Mouse (Mus musculus): ENCODE results near the gene 1700018F24Rik. TPM values are rescaled to one million over a fixed set of nuclear protein-coding genes. Genes with fewer than 3 reads are reported as not detected.
"Not testable (repeated sequence)": the region's sequence is repeated elsewhere in the genome, so short reads cannot be mapped to it uniquely, and the experiment has no call there.

The 1700018F24Rik gene
- polyA plus RNA-seq (2016; fragmentation: Nextera tagmentation; extraction: Ambion mirVana): not detected in 2 replicates

DNA sequence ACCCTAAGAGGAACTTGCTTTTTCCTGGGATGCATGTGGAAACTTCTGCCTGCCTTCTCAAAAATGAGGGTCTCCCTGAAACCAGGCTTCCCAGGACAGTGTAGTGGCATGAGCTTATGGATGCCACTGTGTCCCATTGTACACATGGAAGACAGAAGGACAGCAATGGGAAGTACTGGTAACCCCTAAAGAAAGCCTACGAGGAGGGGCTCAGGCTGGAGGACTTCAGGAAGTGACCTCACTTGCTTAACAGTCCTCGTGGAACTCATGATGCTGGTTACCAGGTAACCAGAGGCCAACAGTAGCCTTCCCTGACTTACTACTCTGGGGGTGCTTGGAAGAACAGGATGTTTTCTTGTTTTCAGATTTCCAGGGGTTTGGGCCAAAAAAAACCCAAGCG lies at the start of gene 1700018F24Rik:
Gene 1700018F24Rik, plus strand, starts transcription at position 301 of the 400 bp plus-strand sequence.
- H3K36me3 ChIP-seq; H3K27ac ChIP-seq (ENCODE audit: poor library complexity, severe bottlenecking); H3K9ac ChIP-seq; H3K9me3 ChIP-seq (replicated peaks); H3K4me2 ChIP-seq; H3K27me3 ChIP-seq (replicated peaks); H3K4me3 ChIP-seq; H3K4me1 ChIP-seq (replicated peaks): not testable (repeated sequence)
- WGBS: 38% methylated on average over 3 of the region's 3 CpGs
- 0 out of 2 replicates have a peak, but pooled peaks have one; percentile 25 for ATAC-seq (ENCODE audit: insufficient number of reproducible peaks, low FRiP score)

DNA sequence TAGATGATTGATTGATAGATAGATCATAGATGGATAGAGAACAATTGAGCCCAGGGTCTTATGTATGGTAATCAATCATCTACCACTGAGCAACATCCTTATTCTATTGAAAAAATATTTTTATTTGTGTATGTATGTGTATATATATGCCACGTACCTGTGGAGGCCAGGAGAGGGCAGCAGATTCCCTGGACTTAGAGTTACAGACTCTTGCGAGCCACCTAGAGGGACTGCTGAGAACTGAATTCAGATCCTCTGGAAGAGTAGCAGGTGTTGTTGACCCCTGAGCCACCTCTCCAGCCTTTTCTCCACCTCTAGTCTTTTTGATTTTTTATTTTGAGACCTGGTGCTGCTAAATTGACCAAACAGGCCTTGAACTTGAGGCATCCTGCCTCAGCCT lies 44.3 kb upstream of the 1700018F24Rik start:
- H3K4me3 ChIP-seq: no peak overlapping the region
- ATAC-seq (ENCODE audit: insufficient number of reproducible peaks, low FRiP score): no peak
- H3K27ac ChIP-seq (ENCODE audit: poor library complexity, severe bottlenecking): no peak overlapping the region
- no peak overlapping the region for H3K9ac ChIP-seq
- no peak overlapping the region for H3K4me2 ChIP-seq
- no peaks in the 10 kb centered on the region for H3K36me3 ChIP-seq
- no peaks in the 10 kb centered on the region for H3K27me3 ChIP-seq (replicated peaks)
- H3K9me3 ChIP-seq (replicated peaks): no peaks in the 10 kb centered on the region; the same call in 1 of the 2 replicates
- no peaks in the 10 kb centered on the region for H3K4me1 ChIP-seq (replicated peaks)
- 24% methylated on average over 2 of the region's 2 CpGs for WGBS

DNA sequence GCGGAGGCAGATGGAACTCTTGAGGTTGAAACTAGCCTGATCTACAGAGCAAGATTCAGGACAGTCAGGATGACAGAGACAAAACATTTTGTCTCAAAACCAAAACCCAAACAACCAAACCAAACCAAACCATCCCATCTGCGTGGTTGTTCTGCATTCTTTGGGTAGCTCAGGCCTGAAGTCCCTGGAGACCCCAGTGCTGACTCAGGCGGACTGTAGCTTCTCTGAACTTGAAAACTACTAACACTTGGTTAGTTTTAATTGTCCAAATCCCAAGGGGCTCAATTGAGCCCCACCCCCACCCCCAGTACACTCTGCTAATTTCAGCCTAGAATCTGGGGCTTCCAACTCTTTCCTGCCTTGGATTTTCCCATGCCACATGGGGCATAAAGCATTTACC lies 39.4 kb upstream of the 1700018F24Rik start:
- Histone ChIP-seq H3K27me3 (replicated peaks) (no peaks in the 10 kb centered on the region), H3K4me1 (replicated peaks) (peaks cover 7% of the 10 kb centered on the region), H3K27ac (ENCODE audit: poor library complexity, severe bottlenecking) (no peak overlapping the region), H3K36me3 (no peaks in the 10 kb centered on the region), H3K4me3 (no peak overlapping the region), H3K9me3 (replicated peaks) (no peaks in the 10 kb centered on the region; the same call in 1 of the 2 replicates), H3K9ac (no peak overlapping the region), H3K4me2 (no peak overlapping the region)
- ATAC-seq (ENCODE audit: insufficient number of reproducible peaks, low FRiP score): no peak
- WGBS: 77% methylated on average over 3 of the region's 3 CpGs

DNA sequence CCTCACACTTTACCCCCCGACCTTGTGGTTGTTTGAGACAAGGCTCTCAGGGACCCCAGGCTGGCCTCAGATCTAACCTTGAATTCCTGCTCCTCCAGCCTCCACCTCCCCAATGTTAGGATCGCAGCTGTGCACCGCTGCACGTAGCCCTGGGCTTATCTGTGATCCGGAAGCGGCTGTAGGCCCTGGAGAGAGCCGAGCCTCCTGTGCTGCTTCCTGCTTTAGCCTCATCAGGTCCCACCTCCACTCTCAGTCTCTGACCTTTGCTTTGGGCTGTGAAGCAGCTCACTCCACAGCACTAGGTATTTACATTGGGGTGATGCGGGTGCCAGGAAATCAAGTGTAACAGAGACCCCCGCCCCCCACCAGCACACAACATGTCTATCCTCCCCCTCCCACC lies 38.3 kb upstream of the 1700018F24Rik start:
- WGBS: 43% methylated on average over 9 of the region's 9 CpGs
- no peak overlapping the region for H3K4me3 ChIP-seq
- ATAC-seq (ENCODE audit: insufficient number of reproducible peaks, low FRiP score): peak; percentile 66

DNA sequence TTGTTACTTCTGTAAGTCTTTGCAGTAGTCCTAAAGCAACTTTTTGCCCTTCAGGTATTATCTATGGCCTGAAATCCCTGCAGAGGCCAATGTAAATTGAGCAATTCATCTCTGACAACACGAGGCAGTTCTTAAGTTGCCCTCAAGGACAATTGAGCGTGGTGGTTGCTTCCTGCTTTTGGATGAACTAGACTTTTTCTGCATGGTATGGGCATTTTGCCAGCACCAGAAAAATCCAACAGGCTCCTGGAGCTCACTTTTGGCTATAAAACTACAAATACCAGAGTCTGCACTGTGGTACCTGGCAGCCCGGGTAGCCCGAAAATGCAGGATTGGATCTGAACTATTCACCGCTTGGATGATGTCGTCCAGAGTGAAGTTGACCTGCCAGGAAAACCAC lies 37.2 kb upstream of the 1700018F24Rik start:
- H3K4me1 ChIP-seq (replicated peaks): peaks cover 7% of the 10 kb centered on the region
- WGBS: 80% methylated on average over 6 of the region's 6 CpGs
- no peak for ATAC-seq (ENCODE audit: insufficient number of reproducible peaks, low FRiP score)
- H3K4me3 ChIP-seq: no peak overlapping the region
- H3K36me3 ChIP-seq: no peaks in the 10 kb centered on the region
- H3K27me3 ChIP-seq (replicated peaks): no peaks in the 10 kb centered on the region
- no peak overlapping the region for H3K27ac ChIP-seq (ENCODE audit: poor library complexity, severe bottlenecking)
- no peak overlapping the region for H3K4me2 ChIP-seq
- no peaks in the 10 kb centered on the region for H3K9me3 ChIP-seq (replicated peaks)
- H3K9ac ChIP-seq: no peak overlapping the region

More for the DNA sequence above, 38.3 kb upstream of the 1700018F24Rik start:
- Histone ChIP-seq H3K36me3 (no peaks in the 10 kb centered on the region), H3K27me3 (replicated peaks) (no peaks in the 10 kb centered on the region), H3K4me2 (no peak overlapping the region), H3K9ac (no peak overlapping the region), H3K4me1 (replicated peaks) (peaks cover 7% of the 10 kb centered on the region), H3K27ac (ENCODE audit: poor library complexity, severe bottlenecking) (no peak overlapping the region), H3K9me3 (replicated peaks) (no peaks in the 10 kb centered on the region; the same call in 1 of the 2 replicates)

DNA sequence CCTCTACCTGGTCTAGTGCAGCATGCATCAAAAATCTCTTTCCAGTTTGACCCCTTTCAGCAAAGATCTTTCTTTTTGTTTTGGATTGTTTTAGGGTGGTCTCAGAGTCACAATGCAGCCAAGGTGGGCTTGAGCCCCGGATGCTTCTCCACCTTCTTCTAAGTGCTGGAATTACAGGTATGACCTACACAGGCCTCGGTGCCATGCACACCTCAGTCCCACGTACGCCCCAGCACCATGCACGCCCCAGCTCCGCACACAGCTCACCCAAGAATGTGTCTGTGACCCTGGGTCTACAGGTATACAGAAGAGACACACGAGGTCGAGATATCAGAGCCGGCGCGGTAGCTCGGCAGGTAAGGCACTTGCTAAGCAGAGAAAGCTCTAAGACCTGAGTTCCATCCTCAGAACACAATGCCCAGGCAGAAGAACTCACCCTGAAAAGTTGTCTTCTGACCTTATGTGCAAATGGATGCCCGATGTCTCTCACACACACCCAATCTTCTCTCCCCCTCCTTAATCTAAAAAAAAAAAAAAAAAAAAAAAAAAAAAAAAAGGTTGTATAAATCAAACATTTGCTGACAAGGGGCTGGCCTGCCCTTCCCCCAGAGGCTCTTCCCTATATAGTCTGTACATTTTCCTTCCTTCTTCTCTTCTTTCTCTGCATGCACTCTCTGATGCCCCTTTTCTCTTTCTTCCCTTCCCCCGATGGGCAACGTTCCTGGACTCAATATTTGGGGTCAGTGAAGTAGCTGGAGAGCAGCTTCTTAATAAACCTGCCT lies 33.7 kb upstream of the 1700018F24Rik start:
- Histone ChIP-seq H3K27me3 (replicated peaks) (no peaks in the 10 kb centered on the region), H3K9me3 (replicated peaks) (no peaks in the 10 kb centered on the region), H3K4me2 (no peak overlapping the region), H3K9ac (no peak overlapping the region), H3K36me3 (no peaks in the 10 kb centered on the region), H3K4me3 (no peak overlapping the region), H3K4me1 (replicated peaks) (peaks cover 7% of the 10 kb centered on the region), H3K27ac (ENCODE audit: poor library complexity, severe bottlenecking) (no peak overlapping the region)
- ATAC-seq (ENCODE audit: insufficient number of reproducible peaks, low FRiP score): no peak
- WGBS: 88% methylated on average over 15 of the region's 15 CpGs

DNA sequence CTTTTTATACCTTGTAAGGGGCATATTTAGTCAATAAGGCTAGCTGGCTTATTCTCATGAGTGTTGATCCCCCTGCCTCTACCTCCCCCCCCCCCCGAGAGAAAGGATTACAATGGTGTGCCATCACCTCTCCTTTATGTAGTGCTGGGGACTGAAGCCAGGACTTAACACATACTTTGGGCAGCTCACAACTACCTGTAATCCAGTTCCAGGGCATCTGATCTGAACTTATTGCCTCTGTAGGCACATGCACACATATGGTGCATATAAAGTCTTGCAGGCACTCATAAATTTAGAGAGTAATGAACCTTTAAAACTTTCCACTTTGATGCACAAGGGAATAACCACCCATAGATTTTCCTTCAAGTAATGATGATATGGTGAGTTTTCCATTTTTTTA lies 28.5 kb upstream of the 1700018F24Rik start:
- H3K36me3 ChIP-seq: no peaks in the 10 kb centered on the region
- no peak overlapping the region for H3K4me2 ChIP-seq
- no peak overlapping the region for H3K4me3 ChIP-seq
- ATAC-seq (ENCODE audit: insufficient number of reproducible peaks, low FRiP score): no peak
- H3K27ac ChIP-seq (ENCODE audit: poor library complexity, severe bottlenecking): no peak overlapping the region
- peaks cover 8% of the 10 kb centered on the region for H3K4me1 ChIP-seq (replicated peaks)
- H3K27me3 ChIP-seq (replicated peaks): no peaks in the 10 kb centered on the region
- H3K9ac ChIP-seq: no peak overlapping the region
- H3K9me3 ChIP-seq (replicated peaks): no peaks in the 10 kb centered on the region
- WGBS: 80% methylated on average over 1 of the region's 1 CpGs

DNA sequence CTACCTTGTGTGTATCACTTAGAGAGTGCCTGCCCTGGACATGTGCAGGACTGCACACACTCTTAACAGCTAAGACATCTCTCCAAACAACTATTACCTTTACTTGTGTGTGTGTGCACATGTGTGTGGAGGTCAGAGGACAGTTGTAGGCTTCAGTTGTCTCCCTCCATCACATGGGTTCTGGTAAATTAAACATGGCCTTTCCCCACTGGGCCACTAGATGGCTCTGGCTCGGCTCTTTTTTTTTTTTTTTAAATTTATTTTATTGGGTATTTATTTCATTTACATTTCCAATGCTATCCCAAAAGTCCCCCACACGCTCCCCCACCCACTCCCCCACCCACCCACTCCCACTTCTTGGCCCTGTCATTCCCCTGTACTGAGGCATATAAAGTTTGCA lies 26.0 kb upstream of the 1700018F24Rik start:
- H3K9ac ChIP-seq; H3K4me3 ChIP-seq; H3K4me2 ChIP-seq; H3K27me3 ChIP-seq (replicated peaks); ATAC-seq (ENCODE audit: insufficient number of reproducible peaks, low FRiP score); H3K27ac ChIP-seq (ENCODE audit: poor library complexity, severe bottlenecking); H3K9me3 ChIP-seq (replicated peaks); H3K36me3 ChIP-seq: not testable (repeated sequence)
- WGBS: 36% methylated on average over 2 of the region's 2 CpGs
- peaks cover 15% of the 10 kb centered on the region for H3K4me1 ChIP-seq (replicated peaks)

DNA sequence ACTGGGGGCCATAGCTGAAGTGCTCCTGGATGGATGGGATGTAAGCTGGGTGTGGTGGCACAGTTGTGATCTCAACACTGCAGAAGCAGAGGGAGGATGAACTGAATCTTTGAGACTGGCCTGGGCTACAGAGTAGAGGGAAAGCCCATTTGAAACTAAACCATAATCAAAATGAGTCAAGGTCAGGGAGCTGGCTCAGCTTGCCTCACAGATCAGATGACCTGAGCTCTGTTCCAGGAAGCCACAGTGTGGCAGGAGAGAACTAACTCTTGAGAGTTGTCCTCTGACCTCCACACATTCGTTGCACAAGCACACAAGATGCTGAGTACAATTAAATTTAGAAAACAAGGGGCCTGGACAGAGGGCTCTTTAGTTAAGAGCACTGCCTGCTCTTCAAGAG lies 22.5 kb upstream of the 1700018F24Rik start:
- not testable (repeated sequence) for H3K27me3 ChIP-seq (replicated peaks); H3K36me3 ChIP-seq; H3K4me2 ChIP-seq; H3K9me3 ChIP-seq (replicated peaks); H3K27ac ChIP-seq (ENCODE audit: poor library complexity, severe bottlenecking); H3K4me3 ChIP-seq; ATAC-seq (ENCODE audit: insufficient number of reproducible peaks, low FRiP score); H3K9ac ChIP-seq
- H3K4me1 ChIP-seq (replicated peaks): peaks cover 10% of the 10 kb centered on the region
- 33% methylated on average over 1 of the region's 1 CpGs for WGBS

DNA sequence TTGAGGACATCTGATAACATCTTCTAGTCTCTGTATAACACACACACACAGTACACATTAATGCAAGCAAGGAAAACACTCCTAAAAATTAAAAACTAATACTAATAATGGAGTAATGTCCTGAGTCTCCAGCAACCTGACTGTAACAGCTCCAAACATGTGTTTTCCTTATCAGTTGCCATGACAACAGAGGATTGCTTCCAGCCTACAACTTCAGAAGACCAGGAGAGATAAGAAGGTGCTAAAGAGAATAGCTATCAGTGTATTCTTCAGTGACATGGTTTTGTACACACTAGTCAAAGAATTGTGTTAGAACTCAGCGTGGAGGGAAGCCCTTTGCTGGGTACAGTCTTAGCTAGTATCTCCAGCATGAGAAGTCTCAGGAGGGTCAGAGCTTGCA lies 22.1 kb upstream of the 1700018F24Rik start:
- not testable (repeated sequence) for H3K4me1 ChIP-seq (replicated peaks); H3K4me2 ChIP-seq; H3K36me3 ChIP-seq; H3K27me3 ChIP-seq (replicated peaks); H3K4me3 ChIP-seq; H3K27ac ChIP-seq (ENCODE audit: poor library complexity, severe bottlenecking); H3K9ac ChIP-seq; H3K9me3 ChIP-seq (replicated peaks); ATAC-seq (ENCODE audit: insufficient number of reproducible peaks, low FRiP score)
- WGBS: 13% methylated on average over 1 of the region's 1 CpGs

DNA sequence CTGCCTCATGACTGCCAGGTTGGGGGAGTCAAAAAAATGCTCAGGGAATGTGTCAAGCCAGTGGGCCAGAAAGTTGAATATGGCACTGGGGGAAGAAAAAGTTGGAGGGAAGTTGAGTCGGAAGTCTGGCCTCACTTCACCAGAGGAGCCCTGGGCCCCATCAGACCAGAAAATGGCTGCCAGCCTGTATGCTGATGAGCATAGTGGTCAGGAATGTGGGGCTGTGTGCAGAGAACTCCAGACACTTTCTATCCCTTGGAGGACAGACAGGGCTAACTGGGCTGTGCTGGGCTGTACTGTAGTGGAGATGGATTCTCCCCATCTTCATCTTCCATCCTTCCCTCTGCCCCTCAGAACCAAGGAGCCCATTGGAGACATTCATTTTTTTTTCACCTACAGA lies 12.3 kb upstream of the 1700018F24Rik start:
- H3K9ac ChIP-seq; H3K4me3 ChIP-seq; H3K4me1 ChIP-seq (replicated peaks); H3K27me3 ChIP-seq (replicated peaks); ATAC-seq (ENCODE audit: insufficient number of reproducible peaks, low FRiP score); H3K27ac ChIP-seq (ENCODE audit: poor library complexity, severe bottlenecking); H3K36me3 ChIP-seq; H3K4me2 ChIP-seq; H3K9me3 ChIP-seq (replicated peaks): not testable (repeated sequence)
- WGBS: 94% methylated on average over 1 of the region's 1 CpGs

DNA sequence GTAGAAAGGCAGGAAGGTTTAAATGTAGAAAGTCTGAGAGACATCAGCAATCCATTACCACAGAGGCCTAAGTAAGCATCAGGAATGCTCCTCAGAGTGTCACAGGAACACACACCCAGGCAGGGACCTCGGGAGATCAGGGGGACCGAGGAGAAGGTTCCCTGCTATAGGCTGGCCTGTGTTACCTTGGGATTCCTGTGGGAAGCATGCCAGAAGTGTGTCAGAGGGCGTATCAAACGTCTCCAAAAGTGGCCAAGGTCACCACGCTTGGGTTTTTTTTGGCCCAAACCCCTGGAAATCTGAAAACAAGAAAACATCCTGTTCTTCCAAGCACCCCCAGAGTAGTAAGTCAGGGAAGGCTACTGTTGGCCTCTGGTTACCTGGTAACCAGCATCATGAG lies 10.4 kb upstream of the 1700018F24Rik start, which contains the start of gene Gm4871:
Gene Gm4871, minus strand, starts transcription at position 364 of the 400 bp plus-strand sequence.
- H3K4me2 ChIP-seq; H3K36me3 ChIP-seq; H3K4me1 ChIP-seq (replicated peaks); H3K9ac ChIP-seq; ATAC-seq (ENCODE audit: insufficient number of reproducible peaks, low FRiP score); H3K4me3 ChIP-seq; H3K9me3 ChIP-seq (replicated peaks); H3K27ac ChIP-seq (ENCODE audit: poor library complexity, severe bottlenecking); H3K27me3 ChIP-seq (replicated peaks): not testable (repeated sequence)
- WGBS: 66% methylated on average over 5 of the region's 5 CpGs
